Mouse (Mus musculus) myocyte (in vitro differentiated cells): ENCODE results near the gene 1810055G02Rik.

ENCODE experiments used
- POLR2A ChIP-seq: IDR thresholded peaks from one replicate; pipeline ENCODE4 v1.6.1; 2011; ENCODE audit warnings: low read depth, mild to moderate bottlenecking, control low read depth, moderate library complexity; ENCODE audit not compliant: insufficient read length
- SRF ChIP-seq: IDR thresholded peaks from one replicate; pipeline ENCODE4 v1.6.1; 2011; ENCODE audit warnings: low read depth; ENCODE audit not compliant: control insufficient read depth, insufficient read length
- USF1 ChIP-seq: IDR thresholded peaks from one replicate; pipeline ENCODE4 v1.6.1; 2011; ENCODE audit warnings: low read depth, mild to moderate bottlenecking, control low read depth, moderate library complexity

DNA sequence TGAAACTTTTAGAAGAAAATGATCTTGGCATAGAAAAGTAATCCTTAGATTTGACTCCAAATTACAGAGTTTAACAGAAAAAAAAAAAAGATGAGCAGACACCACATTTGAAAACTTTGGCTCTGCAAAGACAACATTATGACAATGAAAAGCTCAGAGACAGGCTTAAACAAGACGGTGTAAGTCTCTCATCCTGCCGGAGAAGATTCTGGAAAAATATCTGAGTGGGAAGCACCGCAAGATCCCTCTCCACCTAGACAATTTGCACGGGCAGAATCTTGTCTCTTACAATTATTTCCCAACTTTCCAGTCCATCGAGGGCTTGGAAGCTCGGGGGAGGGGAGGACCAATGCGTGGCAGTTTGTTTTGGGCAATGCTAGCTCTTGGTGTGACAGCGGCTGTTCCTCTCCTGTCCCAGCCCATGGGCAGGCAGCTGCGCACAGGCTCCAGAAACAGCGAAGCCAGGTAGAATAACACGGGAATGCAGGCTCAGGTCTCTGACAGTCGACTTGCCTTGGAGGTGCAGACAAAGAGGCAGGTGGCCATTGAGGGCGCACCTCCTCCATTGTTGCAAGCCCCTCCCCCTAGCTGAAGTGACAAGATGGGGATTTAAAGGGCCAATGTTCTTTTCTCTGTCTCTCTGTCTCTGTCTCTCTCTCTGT is 35.9 kb downstream of the 1810055G02Rik start:
- TF ChIP-seq POLR2A (peak; percentile 26), SRF (no peak), USF1 (no peak)
